Mouse (Mus musculus) embryonic fibroblast, embryonic 13.5 days (primary cell): Measurements from ENCODE around the gene Atp11c.

Experiments
- CTCF ChIP-seq: IDR thresholded peaks from 2 replicates; pipeline ENCODE4 v1.5.1; 2011; ENCODE audit warnings: mild to moderate bottlenecking, control low read depth, low read length, moderate library complexity, borderline replicate concordance; ENCODE audit not compliant: insufficient read depth
- POLR2A ChIP-seq: IDR thresholded peaks from 2 replicates; pipeline ENCODE4 v1.6.1; 2011; ENCODE audit warnings: low read depth, mild to moderate bottlenecking, control low read depth, low read length, moderate library complexity

DNA sequence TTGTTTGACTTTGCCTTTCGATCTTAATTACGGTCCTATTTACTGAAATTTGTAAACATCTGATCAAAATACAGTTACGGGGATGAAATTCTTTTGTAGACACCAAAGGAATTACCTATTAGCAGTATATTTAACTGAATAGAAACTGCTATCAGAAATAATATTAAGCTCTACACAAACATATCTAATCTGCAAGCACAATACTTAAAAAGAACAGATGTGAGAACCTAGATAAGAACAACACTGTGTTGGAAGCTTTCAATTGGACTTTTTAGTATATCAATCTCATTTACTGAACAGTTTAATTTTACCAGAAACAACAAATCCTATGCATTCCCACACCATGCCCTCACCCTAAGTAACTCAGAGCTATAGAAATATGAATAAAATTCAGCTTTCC is 262.8 kb downstream of the Atp11c start:
- TF ChIP-seq POLR2A, result no peak
- no peak for TF ChIP-seq CTCF
